Mouse (Mus musculus): ENCODE measurements around the gene Rc3h1.
"Not testable (repeated sequence)": the region's sequence is repeated elsewhere in the genome, so short reads cannot be mapped to it uniquely, and the experiment has no call there.

Gene Rc3h1

GRCm38 (mm10) chr1:160906057-160906557, at the start of gene Rc3h1:
Gene Rc3h1, plus strand, starts transcription at chr1:160906418.
- DNase-seq (ENCODE audit: extremely low read depth, low read depth, low spot score) = peak; percentile 23

GRCm38 (mm10) chr1:160858132-160858531, 48.1 kb upstream of the Rc3h1 start:
- DNase-seq (ENCODE audit: extremely low read depth, low read depth, low spot score) = no peak

- not testable (repeated sequence) for DNase-seq (ENCODE audit: extremely low read depth, low read depth, low spot score)
Observed at GRCm38 (mm10) chr1:160859874-160860273, 46.3 kb upstream of the Rc3h1 start.

GRCm38 (mm10) chr1:160861142-160861541, 45.1 kb upstream of the Rc3h1 start:
- DNase-seq (ENCODE audit: extremely low read depth, low read depth, low spot score) = no peak

DNA sequence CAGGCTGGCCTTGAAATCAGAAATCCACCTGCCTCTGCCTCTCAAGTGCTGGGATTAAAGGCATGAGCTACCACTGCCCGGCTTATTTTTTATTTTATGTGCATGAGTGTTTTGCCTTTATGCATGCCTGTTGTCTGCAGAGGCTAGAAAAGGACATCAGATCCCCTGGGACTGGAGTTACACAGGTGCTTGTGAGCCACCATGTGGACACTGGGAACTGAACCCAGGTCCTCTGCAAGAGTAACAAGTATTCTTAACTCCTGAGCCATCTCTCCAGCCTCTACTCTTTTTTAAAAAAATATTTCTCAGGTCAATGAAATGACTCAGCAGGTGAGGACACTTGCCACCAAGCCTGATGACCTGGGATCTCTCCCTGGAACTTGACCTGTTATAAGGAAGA, 44.6 kb upstream of the Rc3h1 start:
- no peak for DNase-seq (ENCODE audit: extremely low read depth, low read depth, low spot score)

DNA sequence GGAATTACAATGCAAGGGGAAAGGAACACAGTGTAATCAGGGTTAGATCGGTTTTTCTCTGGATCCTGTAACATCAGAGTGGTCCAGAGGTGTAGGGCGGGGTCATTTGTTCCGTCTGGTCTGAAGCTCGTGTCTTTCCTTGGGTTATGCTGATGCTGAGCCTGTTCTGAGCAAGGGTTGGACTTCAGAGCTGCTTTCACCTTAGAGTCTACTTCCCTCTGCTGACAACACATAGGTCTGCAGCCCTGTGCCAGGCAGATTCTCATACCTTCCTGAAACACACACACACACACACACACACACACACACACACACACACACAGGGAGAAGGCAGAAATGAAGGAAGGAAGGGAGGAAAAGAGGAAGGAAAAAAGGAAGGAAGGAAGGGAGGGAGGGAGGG, 43.2 kb upstream of the Rc3h1 start:
- DNase-seq (ENCODE audit: extremely low read depth, low read depth, low spot score) = no peak

DNA sequence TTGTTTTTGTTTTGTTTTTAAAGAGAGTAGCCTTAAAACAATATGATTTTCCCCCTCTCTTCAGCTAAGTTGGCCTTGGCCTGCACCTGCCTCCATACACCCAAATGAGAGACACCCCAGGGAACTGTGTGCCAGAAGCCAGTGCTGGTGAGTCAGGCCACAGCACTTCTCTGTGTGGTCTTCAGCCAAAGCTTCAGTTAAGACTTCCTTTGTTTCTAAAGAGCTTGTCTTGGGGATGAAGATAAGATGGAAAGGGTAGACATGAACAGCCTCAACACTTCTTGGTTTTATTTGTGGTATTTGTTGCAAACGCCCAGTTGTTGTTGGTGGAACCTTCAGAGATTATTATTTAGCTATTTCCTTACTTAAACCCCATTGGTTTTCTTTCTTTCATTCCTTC, 31.5 kb upstream of the Rc3h1 start:
- no peak for DNase-seq (ENCODE audit: extremely low read depth, low read depth, low spot score)

- no peak for DNase-seq (ENCODE audit: extremely low read depth, low read depth, low spot score)
Observed at GRCm38 (mm10) chr1:160876968-160877367, 29.2 kb upstream of the Rc3h1 start.

- DNase-seq (ENCODE audit: extremely low read depth, low read depth, low spot score) = no peak
Observed at GRCm38 (mm10) chr1:160878485-160878884, 27.7 kb upstream of the Rc3h1 start.

DNA sequence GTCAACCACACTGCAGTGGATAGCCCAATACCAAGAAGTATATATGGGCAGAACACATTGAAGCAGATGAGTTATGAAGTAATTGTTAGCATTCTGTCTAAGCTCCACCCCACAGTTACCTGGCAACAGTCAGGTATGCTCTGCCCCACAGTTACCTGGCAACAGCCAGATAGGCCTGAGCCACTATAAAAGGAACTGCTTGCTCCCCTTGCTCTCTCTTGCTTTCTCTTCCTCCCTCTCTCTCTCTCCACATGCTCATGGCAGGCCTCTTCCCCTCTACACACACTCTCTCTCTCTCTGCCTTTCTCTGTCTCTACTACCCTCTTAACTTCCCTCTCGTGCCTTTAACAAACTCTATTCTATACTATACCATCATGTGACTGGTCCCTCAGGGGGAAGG, 24.8 kb upstream of the Rc3h1 start:
- DNase-seq (ENCODE audit: extremely low read depth, low read depth, low spot score) = not testable (repeated sequence)

DNA sequence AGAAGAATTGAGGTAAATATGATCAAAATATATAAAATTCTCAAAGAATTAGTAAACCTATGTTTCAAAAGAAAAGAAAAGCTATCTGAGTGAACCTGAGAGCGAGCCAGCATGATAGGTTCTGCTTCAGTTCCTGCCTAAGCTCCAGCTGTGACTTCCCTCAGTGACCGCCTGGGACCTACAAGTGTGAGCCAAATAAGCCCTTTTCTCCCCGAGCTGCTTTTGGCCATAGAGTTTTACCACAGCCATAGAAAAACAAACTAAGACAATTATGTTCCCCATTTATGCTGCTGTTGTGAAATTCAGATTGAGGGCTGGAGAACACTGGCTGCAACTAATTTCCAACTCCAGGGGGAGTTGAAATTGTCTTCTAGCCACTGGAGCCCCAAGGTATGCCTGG, 24.2 kb upstream of the Rc3h1 start:
- DNase-seq (ENCODE audit: extremely low read depth, low read depth, low spot score) = no peak

GRCm38 (mm10) chr1:160884273-160884672, 21.9 kb upstream of the Rc3h1 start:
- DNase-seq (ENCODE audit: extremely low read depth, low read depth, low spot score) = no peak

GRCm38 (mm10) chr1:160884993-160885392, 21.2 kb upstream of the Rc3h1 start:
- no peak for DNase-seq (ENCODE audit: extremely low read depth, low read depth, low spot score)

DNA sequence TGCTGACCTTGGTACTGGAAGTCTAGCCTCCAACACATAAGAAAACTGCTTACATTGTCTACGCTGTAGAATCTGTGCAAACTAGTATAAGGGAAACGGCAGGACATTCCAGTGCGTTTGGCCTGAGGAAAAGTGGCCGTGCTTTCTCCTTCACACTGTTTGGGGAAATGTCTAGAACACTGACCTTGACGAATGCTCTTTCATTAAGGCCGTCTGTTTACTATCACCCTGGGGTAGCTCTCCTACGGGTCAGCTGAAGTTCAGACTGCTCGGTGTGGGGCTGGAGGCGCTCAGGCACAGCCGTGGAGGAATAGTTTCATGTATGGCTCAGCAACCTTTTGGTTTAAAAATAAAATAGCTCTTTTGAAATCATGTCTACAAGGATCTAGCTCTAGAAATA, 6.5 kb upstream of the Rc3h1 start:
- DNase-seq (ENCODE audit: extremely low read depth, low read depth, low spot score) = no peak

- no peak for DNase-seq (ENCODE audit: extremely low read depth, low read depth, low spot score)
Observed at GRCm38 (mm10) chr1:160904047-160904446, 2.2 kb upstream of the Rc3h1 start.

GRCm38 (mm10) chr1:160906558-160907481, 602 bp downstream of the Rc3h1 start:
- no peak for DNase-seq (ENCODE audit: extremely low read depth, low read depth, low spot score)

DNA sequence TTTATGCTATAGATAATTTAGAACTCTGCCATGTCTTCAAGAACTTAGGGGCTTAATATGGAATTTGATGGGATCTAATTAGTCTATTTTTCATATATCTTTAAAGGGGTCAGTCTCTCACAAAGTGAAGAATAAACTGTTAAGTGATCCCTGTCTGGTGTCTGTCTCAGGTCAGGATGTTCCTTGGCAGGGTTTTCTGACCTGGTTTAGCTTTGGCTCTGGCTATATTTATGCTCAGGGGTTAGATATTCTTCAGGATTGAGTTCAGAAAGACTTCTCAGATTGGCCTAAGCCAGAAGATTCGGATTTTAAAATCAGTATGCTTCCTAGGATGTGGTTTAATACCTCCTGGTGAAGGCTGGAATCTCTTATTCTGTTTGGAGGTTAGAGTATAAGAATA, 4.0 kb downstream of the Rc3h1 start:
- DNase-seq (ENCODE audit: extremely low read depth, low read depth, low spot score) = no peak

DNA sequence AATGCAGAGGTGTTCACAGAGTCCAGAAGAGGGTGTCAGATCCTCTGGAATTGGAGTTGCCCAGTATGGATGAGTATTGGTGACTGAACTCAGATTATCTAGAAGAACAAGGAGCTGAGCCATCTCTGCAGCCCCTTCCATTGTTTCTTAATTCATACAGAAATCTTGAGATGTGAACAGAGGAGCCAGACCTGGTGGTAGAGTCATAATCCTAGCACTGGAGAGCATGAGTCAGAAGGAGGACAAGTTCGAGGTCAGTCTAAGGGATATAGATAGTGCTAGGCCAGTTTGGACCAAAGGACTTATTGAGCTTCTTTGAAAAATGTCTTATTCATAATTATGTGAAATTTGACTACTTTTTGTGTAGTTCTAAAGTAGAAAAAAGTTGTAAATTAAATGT, 4.6 kb downstream of the Rc3h1 start:
- DNase-seq (ENCODE audit: extremely low read depth, low read depth, low spot score) = no peak

- DNase-seq (ENCODE audit: extremely low read depth, low read depth, low spot score) = no peak
Observed at GRCm38 (mm10) chr1:160919383-160919782, 13.2 kb downstream of the Rc3h1 start.

GRCm38 (mm10) chr1:160921938-160922337, 15.7 kb downstream of the Rc3h1 start:
- no peak for DNase-seq (ENCODE audit: extremely low read depth, low read depth, low spot score)

GRCm38 (mm10) chr1:160931320-160931719, 25.1 kb downstream of the Rc3h1 start:
- DNase-seq (ENCODE audit: extremely low read depth, low read depth, low spot score) = no peak

GRCm38 (mm10) chr1:160933896-160934482, 27.8 kb downstream of the Rc3h1 start:
- DNase-seq (ENCODE audit: extremely low read depth, low read depth, low spot score) = no peak

Data from fat pad, adult 2 months (tissue).